Mouse (Mus musculus): ENCODE results near the gene Aqp9.

Gene Aqp9

GRCm38 (mm10) chr9:71066491-71066890, 102.0 kb downstream of the Aqp9 start:
- no peak for DNase-seq (ENCODE audit: low read depth, low spot score)

DNA sequence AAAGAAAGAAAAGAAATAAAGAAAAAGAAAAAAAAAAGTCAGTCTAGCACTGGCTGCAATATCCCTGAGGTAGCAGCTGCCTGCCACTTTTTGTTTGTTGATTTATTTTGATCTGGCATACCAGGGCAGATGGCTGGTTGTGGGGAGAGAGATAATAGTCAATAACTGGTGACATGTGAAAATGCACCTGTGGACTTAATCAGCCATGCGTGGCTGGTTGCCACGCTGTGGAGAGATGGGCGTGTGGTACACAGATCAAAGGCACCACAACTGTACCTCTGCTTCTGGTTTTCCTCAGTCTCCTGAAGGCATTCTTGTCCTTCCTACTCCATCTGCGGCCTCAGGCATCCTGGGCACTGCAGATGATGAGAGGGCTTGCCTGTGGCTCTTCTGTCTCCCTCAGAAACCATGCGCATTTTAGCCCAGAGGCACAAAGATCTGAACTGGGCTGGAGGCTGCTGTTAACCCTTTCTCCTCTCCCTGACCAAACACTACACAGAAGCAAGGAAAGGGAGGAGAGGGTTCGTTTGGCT, 103.1 kb downstream of the Aqp9 start:
- DNase-seq (ENCODE audit: low read depth, low spot score): no peak

DNA sequence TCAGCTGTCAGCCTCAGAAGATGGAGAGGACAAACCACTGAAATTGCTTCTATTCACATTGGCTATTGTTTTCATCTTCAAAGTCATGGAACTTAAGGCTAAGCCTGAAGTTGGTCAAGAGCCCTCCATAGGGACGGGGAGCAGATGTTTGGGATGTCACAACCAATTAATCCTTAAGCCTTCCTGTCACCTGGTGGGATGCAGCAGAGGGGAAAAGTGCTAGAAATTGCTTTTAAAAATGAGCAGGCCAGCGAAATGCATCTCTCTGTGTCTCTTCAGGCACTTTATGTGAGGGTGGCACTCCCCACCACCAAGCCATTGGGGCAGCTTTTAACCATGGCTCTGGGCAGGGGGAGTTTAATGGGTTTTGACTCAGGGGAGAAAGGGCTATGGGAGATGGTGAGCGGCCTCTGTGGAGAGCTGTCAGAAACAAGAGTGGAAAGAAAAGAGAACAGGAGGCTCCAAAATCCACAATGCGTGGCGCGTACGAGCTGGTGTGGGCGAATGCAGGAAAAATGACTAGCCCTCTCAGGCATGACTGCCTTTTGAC, 104.1 kb downstream of the Aqp9 start:
- no peak for DNase-seq (ENCODE audit: low read depth, low spot score)

- DNase-seq (ENCODE audit: low read depth, low spot score): no peak
Observed at GRCm38 (mm10) chr9:71063551-71063950, 104.9 kb downstream of the Aqp9 start.

DNA sequence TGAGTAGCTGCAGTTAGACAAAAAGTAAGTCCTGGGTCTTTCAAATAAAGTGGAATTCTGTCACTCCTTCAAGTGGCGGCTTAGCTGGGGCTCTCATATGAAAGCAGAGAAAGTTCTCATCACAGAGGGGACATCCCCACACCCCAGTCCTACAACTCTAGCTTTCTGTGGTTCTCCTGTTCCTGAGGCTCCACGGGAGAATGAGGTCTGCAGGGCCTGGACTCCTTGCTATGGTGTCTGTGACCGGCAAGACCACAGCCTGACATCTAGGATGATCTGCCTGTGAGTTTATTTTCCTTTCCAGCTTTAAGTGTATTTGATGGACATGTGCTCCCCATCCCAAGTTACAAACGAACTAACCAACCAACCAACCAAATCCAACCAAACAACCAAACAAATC, 105.5 kb downstream of the Aqp9 start:
- DNase-seq (ENCODE audit: low read depth, low spot score): no peak

- no peak for DNase-seq (ENCODE audit: low read depth, low spot score)
Observed at GRCm38 (mm10) chr9:71062301-71062700, 106.2 kb downstream of the Aqp9 start.

Measured in forelimb bud, embryonic 11.5 days (tissue).